Mouse (Mus musculus) thymus, adult 2 months (tissue): ENCODE measurements around the gene Cpsf2.

Source experiments
- CTCF ChIP-seq: fragments of 200-500 bp; IDR thresholded peaks from 2 replicates; pipeline ENCODE4 v1.5.1; 2012; ENCODE audit warnings: mild to moderate bottlenecking, control low read depth, low read length, moderate library complexity, borderline replicate concordance; ENCODE audit not compliant: control insufficient read depth, poor library complexity, insufficient read depth; ENCODE audit errors: extremely low read depth
- POLR2A ChIP-seq: fragments of 200-500 bp; IDR thresholded peaks from 2 replicates; pipeline ENCODE4 v1.6.1; 2012; ENCODE audit warnings: mild to moderate bottlenecking, low read length, control low read depth, moderate library complexity; ENCODE audit not compliant: control insufficient read depth, poor library complexity, insufficient read depth; ENCODE audit errors: extremely low read depth

- TF ChIP-seq CTCF (no peak), POLR2A (no peak)
Observed at GRCm38 (mm10) chr12:101948801-101949200, 27.0 kb upstream of the Cpsf2 start.
